Mouse (Mus musculus): ENCODE results near the gene Nfkb1. TPM values are rescaled to one million over a fixed set of nuclear protein-coding genes. Genes with fewer than 3 reads are reported as not detected.

Gene Nfkb1
- polyA plus RNA-seq, 1 experiment, result 23.4 TPM

DNA sequence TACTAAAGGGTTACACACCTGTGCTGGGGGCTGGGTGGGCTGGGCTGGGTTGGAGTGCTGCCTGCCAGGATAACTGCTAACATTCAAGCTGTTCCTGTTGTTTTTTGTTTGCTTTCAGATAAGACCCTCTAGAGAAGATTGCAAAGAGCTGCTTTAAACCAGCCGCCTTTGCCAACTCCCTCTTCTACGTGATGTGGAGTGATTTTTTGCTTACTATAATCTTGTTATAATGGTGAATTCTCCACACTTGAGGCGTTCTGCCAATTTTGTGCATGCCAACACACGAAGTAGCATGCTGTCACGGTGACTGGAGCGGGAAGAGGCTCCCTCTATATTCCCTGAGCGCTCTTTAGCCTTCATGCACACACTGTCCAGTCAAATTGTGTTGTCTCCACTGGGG is 17.7 kb downstream of the Nfkb1 start:
- peak in 1 of 2 experiments; percentile 8 for DNase-seq (ENCODE audit: extremely low spot score in 1 of 2, low spot score in 1 of 2)

DNA sequence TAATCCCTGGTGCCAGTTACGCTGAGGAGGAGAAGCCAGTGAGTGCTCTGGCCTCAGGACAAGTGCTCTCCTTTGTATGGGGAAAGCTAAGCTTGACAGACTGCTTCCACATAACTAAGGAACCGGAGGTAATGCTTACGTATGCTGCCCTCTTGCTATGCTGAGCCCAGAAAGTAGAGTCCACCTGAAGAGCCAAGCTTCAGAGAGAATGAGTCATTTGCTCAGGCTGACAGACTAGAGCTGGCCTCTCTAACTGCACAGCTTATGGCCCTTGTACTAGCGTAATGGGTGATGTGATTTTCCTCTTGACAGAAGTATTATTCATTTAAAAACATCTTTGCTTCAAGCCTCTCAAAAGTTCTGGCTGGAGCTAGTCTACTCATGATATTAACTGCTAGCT is 18.3 kb downstream of the Nfkb1 start:
- DNase-seq (ENCODE audit: extremely low spot score in 1 of 2, low spot score in 1 of 2), result no peak

DNA sequence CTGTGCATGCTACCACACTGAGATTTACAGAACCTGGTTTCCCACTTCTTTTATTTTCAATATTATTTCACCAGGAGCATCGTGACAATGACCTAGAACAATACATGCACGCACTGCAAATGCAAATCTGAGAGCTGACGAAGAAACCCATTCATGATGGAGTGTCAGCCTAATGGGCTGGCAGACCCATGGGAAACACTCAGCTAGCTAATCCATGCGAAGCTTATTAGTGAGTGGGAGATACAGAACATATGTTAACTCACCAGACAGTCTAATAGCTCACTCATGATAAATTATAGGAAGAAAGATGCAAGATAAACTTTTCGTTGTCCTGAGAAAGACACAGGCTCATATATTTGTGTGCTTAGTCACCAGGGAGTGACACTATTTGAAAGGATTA is 19.2 kb downstream of the Nfkb1 start:
- DNase-seq (ENCODE audit: extremely low spot score in 1 of 2, low spot score in 1 of 2), result no peak

DNA sequence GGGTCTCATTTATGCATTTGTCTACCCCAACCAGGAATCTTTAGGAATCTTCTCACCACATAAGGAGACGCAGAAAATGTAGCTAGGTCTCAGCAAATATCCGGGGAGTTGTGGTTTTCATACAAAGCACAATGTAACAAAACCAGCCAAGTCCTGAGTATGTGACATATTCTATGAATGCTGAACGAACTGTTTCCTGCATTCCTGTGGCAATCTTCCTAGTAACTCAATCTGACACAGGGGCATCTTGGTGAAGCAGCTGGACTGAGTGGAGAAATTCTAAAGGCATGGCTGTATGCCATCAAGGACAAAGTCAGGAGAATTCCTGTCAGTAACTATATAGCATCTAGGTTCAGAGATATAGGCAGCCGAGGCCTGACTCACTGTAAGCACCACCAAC is 20.5 kb downstream of the Nfkb1 start:
- no peak for DNase-seq (ENCODE audit: extremely low spot score in 1 of 2, low spot score in 1 of 2)

DNA sequence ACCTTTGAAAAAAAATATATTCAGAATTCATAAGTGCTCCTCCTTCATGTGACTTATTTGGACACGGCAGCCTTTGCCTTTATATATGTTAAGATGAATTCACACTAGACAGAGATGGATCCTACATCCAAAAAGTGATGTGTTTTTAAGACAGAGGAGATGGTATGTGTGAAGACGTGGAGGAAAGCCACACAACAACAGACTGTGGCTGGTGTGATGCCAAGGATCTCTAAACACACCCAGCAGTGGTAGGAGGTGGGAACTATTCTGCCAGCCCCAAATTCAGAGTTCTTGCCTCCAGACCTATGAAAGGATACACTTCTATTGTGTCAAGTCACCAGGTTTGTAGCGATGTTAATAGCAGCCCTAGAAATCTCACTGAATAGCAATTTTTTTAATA is 24.3 kb downstream of the Nfkb1 start:
- DNase-seq (ENCODE audit: extremely low spot score in 1 of 2, low spot score in 1 of 2), result peak; percentile 21 to 58

DNA sequence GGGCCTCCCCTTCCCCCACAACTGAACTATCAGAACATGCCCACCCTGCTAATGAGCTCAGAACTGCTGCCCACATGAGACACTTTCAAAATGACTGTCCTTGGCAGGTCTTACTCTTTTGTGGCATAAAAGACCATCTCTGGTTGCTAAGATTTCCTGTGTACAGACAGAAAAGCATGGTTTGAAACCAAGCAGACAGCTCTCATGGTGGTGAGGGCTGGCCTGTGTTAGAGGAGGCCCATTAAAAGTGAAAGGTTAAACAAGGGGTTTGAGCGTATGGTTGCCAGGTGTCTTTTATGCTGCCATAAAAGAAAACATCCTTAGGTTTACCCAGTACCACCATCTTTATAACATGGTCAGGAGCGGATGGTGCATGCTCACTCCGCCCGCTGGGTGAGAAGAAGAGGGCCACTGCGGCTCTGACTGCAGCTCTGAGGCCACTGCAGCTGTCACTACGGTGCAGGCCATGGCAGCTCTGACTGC is 25.5 kb downstream of the Nfkb1 start:
- no peak for DNase-seq (ENCODE audit: extremely low spot score in 1 of 2, low spot score in 1 of 2)

DNA sequence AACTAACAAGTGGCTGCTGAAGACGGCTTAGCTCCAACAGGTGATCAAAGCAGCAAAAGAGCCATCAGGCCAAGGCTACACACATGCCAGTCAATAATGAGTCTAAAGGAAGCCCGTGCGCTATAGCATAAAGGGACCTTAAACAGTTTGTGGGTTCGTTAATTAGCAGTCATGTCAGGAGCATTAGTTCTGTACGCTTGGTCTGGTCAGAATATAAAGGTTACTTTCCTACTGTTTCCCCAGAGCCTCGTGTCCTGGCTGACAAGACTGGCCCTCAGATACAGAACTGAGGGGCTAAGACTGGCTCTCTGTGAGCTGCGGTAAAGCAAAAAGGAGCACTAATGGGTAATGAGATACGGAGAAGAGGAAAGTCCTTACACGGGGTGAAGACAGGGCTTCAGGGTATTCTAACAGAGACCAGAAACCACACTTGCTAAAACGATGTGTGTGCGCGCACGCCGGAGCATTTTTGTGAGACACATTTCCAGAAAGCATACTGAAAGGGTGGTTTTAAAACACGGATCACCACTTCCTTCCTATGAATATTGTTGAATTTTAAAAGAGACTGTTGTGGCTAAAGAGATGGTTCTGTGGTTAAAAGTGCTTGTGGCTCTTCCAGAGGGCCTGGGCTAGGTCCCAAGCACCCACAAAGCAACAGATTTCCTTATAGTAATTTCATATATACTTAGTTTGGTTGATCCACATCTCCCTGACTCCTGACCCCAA is 29.0 kb downstream of the Nfkb1 start:
- no peak for DNase-seq (ENCODE audit: extremely low spot score in 1 of 2, low spot score in 1 of 2)

DNA sequence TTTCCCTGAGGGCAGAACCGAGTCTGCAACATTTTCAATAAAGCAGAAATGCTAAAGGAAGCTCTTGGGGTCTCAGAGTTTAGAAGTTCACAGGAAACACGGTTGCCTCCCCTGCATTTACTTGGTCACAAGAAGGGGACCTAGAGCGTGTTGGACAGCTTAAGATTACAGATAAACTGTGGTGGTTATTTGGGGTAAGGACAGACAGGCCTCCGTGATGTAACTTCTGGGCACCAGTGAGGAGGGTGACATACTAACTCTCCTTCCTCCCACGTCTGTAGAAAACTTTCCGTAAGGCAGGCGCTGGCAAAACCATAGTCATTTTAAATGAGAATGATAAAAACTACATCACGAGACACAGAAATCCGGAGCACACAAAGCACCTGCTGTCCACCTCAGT is 29.6 kb downstream of the Nfkb1 start:
- no peak for DNase-seq (ENCODE audit: extremely low spot score in 1 of 2, low spot score in 1 of 2)

DNA sequence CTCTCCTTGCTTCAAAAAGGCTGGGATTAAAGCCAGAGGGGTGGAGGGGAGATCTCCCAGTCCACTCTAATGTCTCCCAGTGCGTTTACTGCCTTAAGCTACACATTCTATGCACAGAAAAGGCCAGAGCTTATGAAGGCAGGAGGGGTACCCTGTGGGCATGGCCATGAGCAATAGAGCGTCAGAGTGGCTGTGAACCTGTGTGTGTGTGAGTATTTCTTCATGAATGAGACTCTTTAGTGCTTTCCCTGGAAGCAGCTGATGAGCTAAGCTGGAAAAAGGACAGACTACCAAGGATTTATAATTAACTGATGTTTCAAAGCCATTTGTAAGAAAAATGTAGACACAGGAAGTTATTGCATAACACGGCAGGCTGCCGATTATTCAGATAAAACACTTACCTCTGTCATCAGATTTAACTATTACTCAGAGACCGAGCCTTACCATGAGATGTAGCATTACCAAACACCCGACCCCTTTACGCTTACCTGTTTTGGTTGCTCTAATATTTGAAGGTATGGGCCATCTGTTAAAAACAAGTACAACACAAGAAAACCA is 32.7 kb downstream of the Nfkb1 start:
- DNase-seq (ENCODE audit: extremely low spot score in 1 of 2, low spot score in 1 of 2), result no peak

DNA sequence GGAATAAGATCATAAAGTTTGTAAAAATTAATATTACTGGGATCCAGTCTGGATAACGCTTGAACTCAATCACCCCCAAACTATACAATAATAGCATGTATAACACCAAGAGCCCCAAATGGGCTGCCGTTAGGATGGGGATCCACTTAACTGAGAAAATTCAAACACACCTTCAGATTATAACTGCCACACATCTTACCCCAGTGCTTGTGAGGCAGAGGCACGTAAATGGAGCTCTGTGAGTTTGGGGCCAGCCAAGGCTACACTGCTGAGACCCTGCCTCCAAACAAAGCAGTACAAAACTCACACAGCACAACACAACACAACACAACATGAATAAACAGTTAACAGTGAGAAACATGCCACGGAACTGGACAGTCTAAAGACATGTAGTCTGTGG is 35.2 kb downstream of the Nfkb1 start:
- no peak for DNase-seq (ENCODE audit: extremely low spot score in 1 of 2, low spot score in 1 of 2)

DNA sequence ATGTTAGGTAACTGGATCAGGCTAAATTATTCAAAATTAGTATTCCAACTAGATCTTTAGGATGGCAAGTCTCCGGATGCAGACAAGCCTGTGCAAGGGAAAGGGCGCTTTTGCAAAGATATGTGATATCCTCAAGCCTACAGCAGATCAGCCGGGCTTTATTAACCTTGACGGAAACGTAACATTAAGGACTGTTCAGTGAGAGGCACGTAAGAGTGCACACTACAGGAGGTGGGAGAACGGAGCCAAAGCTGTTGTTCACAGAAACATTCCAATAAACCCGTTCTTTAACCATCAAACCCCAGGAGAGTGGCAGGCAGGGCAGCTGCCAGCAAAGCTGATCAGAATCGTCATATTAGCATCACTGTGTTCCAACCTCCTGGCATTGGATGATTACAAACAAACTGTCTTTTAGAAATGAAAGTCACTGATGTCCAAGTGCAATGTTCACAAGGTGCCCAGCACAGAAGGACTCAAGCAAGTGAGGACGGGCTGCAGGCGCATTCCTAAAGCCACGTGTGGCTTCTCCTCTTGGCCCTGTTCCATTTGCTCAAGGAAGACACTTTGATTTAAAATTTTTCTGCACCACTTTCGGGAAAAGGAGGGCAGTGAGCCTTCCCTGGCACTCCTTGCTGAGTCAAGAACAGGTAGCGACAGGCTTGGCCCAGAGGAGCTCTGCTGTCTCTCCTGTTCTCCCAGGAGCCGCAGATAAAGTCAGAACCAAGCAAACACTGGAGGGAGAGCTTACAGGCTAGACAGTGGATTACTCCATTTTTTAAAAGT is 40.4 kb downstream of the Nfkb1 start:
- no peak for DNase-seq (ENCODE audit: extremely low spot score in 1 of 2, low spot score in 1 of 2)

DNA sequence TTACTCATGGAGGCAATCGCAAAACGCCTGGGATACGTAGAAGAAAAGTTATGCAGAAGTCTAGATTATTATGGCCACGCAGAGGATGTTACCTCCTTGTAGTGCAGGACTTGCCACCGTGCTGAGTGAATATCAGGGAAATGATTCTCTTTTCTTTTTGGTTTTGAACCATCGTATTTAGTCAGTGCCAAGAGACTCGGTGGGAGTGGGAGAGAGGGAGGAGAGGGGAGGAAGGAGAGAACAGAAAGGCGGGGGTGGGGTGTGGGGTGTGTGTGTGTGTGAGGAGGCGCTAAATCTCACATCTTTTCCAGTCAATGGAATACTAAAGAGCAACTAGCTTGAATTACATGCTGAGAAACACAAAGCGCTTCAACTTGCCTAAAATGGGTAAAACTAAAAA is 41.5 kb downstream of the Nfkb1 start:
- DNase-seq (ENCODE audit: extremely low spot score in 1 of 2, low spot score in 1 of 2), result no peak

DNA sequence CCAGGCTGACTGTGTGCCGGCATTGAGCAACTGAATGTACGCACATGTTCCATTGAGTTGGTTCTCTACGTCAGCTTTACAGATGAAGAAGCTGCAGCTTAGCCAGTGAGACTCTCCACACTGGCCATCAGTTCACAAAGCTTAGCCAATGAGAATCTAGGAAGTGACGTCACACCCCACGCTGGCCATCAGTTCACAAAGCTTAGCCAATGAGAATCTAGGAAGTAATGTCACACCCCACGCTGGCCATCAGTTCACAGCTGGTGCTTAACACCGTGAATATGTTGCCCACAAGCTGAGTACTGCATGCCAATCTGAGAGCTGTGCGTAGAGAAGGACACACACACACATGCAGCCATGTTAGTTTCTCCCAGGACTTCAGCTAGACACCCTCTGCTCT is 42.8 kb downstream of the Nfkb1 start:
- DNase-seq (ENCODE audit: extremely low spot score in 1 of 2, low spot score in 1 of 2), result no peak

DNA sequence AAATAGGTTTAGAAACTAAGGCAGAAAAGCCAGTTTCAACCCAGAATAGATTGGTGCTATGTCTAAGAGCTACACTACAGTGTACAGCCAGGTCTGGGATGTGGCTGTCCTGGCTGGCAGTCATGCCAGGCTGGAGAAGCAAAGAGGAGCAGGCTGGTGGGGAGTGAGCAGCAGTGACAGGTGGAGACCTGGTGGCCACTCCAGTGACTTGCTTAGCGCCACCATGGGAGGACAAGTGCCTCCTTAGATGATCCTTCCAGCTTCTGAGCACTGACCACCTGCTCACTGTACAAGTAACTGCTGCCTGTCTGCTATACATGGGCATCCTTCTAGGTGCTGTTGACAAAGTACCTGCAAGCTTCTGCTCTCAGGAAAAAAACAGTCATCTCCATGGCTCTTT is 44.7 kb downstream of the Nfkb1 start:
- DNase-seq (ENCODE audit: extremely low spot score in 1 of 2, low spot score in 1 of 2), result no peak

DNA sequence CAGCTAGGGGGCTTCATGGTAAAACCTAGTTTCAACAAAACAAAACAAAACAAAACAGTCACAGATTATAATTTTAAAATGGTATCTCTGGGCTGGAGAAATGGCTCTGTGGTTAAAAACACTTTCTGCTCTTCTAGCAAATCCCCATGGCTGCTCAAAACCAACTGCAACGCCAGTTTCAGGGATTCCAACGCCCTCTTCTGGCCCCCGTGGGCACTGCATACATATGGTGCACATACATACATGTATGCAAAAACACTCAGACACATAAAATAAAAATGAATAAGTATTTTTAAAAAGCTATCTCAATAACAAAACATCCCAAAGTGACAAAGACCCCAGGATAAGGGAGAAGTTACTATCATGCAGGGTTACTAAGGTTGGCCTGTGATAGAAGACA is 46.4 kb downstream of the Nfkb1 start:
- no peak for DNase-seq (ENCODE audit: extremely low spot score in 1 of 2, low spot score in 1 of 2)

DNA sequence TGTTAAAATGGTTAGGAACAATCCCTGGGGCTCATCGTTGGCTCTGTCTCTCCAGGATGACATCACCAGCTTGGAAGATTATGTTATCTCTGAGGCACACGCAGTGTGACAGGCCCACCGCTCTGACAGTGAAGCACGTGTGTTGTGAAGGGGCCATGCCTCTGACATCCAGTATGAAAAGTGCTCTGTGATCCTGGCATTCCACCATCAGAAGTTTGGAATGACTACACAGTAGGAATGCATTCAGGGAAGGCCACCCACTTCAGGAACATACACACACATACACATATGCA is 49.8 kb downstream of the Nfkb1 start:
- no peak for DNase-seq (ENCODE audit: extremely low spot score in 1 of 2, low spot score in 1 of 2)

DNA sequence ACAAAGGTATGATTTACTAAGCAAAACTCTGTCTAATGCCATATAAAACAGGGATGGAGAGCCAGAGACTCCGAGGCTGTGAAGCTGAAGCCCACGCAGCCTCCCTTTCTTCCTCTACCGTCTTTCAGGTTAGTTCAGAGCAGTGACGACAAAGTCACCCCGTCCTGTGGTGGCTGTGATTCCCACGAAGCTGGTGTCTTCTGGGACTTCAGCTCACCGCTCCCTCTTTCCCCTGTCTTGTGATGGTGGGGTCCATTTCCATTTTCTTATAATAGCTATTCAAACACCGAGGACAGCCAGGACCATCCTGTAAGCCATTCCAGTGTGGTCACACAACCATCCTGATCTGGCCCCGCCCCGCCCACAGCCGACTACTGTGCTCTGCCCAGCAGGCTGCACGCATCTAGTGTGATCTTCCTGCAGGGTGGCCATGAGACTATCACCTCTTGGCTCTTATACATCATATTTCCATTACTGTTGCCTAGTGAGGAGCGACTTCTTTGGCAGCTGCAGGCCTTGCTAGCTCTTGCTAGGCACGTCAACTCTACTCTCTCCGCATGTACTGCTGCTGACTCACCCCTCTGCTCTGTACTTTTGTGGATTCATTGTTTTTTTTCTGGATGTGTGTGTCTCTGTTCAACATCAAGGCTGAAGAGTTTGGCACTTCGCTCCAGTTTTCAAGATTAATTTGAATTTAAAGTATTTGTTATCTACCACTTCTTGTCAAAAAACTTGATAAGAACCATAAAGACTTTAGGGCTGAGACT is 50.3 kb downstream of the Nfkb1 start:
- no peak for DNase-seq (ENCODE audit: extremely low spot score in 1 of 2, low spot score in 1 of 2)

DNA sequence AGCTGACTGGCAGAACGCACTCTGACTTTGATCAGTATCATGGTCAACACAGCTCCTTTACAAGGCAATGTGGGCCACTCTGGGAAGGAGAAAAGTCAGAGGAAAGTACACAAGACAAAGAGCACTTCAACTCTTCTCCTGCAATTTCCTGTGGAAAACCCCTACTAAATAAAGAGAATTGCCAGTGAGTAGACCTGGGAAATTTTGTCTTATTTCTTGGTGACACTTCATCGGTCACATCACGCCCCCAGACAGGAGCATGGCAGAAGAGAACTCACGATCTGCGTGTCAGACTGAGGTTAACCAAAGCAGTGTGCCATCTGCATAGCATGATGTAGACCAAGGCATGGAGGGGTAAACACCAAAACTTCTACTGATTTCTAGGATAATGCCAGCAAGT is 51.1 kb downstream of the Nfkb1 start:
- no peak for DNase-seq (ENCODE audit: extremely low spot score in 1 of 2, low spot score in 1 of 2)

DNA sequence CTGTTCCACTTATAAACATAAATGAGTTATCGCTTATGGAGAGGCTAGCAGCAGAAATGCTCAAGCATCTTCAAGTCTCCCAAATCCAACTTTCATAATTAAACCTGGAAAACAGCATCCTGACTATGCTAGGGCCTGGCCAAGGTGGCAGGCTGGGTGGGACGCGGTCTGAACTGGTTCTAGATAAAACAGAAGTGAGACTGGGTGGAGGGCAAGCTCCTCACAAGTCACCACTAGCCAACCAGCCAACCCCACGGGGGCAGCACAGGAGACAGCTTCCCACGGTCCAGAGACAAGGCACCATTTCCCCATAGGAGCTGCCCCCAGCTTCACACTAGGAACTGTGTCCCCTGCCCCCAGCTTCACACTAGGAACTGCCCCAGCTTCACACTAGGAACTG is 53.8 kb downstream of the Nfkb1 start:
- DNase-seq (ENCODE audit: extremely low spot score in 1 of 2, low spot score in 1 of 2), result no peak

DNA sequence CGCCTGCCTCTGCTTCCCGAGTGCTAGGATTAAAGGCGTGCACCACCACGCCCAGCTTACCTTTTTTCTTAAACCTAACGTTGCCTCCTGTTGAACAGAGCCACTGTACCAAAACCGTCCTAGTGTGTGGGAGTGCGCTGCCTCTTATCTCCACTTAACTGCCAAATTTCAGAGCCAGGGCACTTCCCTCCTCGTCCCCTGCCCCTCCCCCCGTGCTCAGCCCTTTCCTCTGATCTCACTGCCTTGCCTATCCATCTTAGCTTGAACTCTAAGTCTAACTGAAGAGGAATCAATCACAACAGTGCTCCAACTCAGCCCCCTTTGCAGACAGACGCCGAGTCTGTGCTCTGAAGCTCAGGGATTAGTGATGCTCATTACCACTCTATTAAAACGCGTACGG is 54.9 kb downstream of the Nfkb1 start:
- DNase-seq (ENCODE audit: extremely low spot score in 1 of 2, low spot score in 1 of 2), result no peak

DNA sequence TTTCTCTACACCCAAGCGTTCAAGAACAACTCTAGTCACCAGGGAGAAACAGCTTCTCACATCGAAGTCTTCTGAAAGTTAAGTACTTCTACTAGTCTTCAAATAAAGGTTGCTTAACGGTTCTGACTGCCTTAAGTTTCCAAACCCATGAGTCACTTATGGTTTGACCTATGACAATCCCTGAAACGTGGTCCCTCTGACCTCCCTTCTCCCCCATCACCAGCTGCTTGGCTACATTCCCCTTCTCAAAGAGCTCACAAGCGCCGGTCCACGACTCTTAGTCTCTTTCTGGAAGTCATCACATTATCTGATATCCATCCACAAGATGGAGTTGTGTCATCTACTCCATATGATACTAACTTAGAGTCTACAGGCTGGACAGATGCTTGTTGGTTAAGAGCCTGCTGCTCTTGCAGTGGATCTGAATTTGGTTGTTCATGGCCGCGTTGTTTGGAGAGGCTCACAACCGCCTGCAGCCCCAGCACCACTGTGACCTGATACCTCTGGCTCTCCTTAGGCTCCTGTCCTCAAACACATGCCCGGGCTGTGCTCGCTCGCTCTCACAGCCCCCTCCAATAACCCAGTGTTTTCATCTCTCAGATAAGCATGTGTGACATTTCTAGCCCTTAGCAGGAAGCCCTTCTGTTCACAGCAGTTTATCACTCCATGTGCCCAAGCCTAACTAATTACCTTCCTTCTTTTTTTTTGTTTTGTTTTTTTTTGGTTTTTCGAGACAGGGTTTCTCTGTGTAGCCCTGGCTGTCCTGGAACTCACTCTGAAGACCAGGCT is 55.5 kb downstream of the Nfkb1 start:
- DNase-seq (ENCODE audit: extremely low spot score in 1 of 2, low spot score in 1 of 2), result no peak

All from frontal cortex, adult 2 months (tissue).